Mouse (Mus musculus) limb, embryonic 12.5 days (tissue): Measurements from ENCODE around the gene Blvrb. TPM values are rescaled to one million over a fixed set of nuclear protein-coding genes. Genes with fewer than 3 reads are reported as not detected.

Experiments used
- ATAC-seq: fragments of 200-750 bp; cut with Nextera tagmentation; 2 replicates; pipeline ENCODE4 v1.8.0; 2017; ENCODE audit warnings: low read depth, moderate TSS enrichment; ENCODE audit not compliant: insufficient number of reproducible peaks, insufficient read depth, low FRiP score, low TSS enrichment
- H3K27ac ChIP-seq: fragments of 300-500 bp; sonication (generic); 2 replicates; pipeline ENCODE4 v1.5.1; 2016; ENCODE audit warnings: mild to moderate bottlenecking, moderate library complexity
- H3K27me3 ChIP-seq: fragments of 300-500 bp; sonication (generic); 2 replicates; pipeline ENCODE4 v1.6.1; 2016; ENCODE audit warnings: mild to moderate bottlenecking, moderate library complexity
- H3K36me3 ChIP-seq: fragments of 300-500 bp; sonication (generic); 2 replicates; pipeline ENCODE4 v1.6.1; 2016; ENCODE audit warnings: mild to moderate bottlenecking, moderate library complexity
- H3K4me1 ChIP-seq: fragments of 300-500 bp; sonication (generic); replicated peaks from 2 replicates; pipeline ENCODE4 v1.6.1; 2016
- H3K4me2 ChIP-seq: fragments of 300-500 bp; sonication (generic); 2 replicates; pipeline ENCODE4 v1.6.1; 2016; ENCODE audit warnings: mild to moderate bottlenecking, moderate library complexity
- H3K4me3 ChIP-seq: fragments of 300-500 bp; sonication (generic); replicated peaks from 2 replicates; pipeline ENCODE4 v1.5.1; 2016; ENCODE audit warnings: mild to moderate bottlenecking
- H3K9ac ChIP-seq: fragments of 300-500 bp; sonication (generic); replicated peaks from 2 replicates; pipeline ENCODE4 v1.6.1; 2016; ENCODE audit warnings: mild to moderate bottlenecking, moderate library complexity
- H3K9me3 ChIP-seq: fragments of 300-500 bp; sonication (generic); 2 replicates; pipeline ENCODE4 v1.6.1; 2016; ENCODE audit warnings: mild to moderate bottlenecking, moderate library complexity
- WGBS: fragments of 180-500 bp; shearing (Covaris S2); methylation state at CpG from one replicate; pipeline ENCODE4 v1.1.7; 2016; 5-methylcytosine and 5-hydroxymethylcytosine counted together
- polyA plus RNA-seq: library from polyadenylated mRNA; unstranded; fragments of >200 nt; fragmentation: Nextera tagmentation; extraction: Ambion mirVana; gene quantifications from 2 replicates; pipeline ENCODE4 v1.2.1, GENCODE M21; 2016

Blvrb gene
- polyA plus RNA-seq, 1 experiment from 2014 or later, result 34.1 TPM

GRCm38 (mm10) chr7:27451359-27451758 is 3.6 kb downstream of the Blvrb start:
- Histone ChIP-seq H3K9ac (no peak overlapping the region), H3K4me3 (no peak overlapping the region), H3K4me2 (no peak overlapping the region), H3K36me3 (no peaks in the 10 kb centered on the region), H3K9me3 (no peaks in the 10 kb centered on the region), H3K4me1 (peaks cover 18% of the 10 kb centered on the region), H3K27me3 (peaks cover 18% of the 10 kb centered on the region), H3K27ac (no peak overlapping the region)
- no peak for ATAC-seq
- WGBS, result 92% methylated on average over 2 of the region's 2 CpGs

DNA sequence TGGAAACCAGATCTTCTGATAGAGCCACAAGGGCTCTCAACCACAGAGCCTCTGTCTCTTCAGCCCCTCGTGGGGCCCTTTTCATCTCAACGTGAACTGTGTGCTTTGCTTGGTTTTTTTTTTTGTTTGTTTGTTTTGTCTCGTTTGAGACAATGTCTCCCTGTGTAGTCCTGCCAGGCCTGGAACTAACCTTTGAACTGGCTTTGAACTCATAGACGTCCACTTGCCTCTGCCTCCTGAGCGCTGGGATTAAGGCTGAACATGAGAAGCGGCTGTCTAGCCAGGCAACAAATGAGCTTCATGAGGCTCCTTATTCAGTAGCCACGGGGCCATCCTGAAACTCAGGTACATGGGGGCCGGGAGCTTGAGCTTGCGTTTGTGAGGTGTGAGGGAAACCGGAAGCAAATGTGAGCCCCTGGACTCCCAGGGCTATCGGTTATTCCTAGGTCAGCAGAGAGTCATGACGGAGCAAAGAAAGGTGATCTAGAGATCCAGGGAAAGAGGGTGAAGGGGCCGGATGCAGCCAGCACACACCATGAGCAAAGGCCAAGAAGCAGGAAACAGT is 4.5 kb downstream of the Blvrb start:
- ATAC-seq, result no peak
- no peak overlapping the region for H3K9ac ChIP-seq
- H3K4me3 ChIP-seq, result no peak overlapping the region
- 56% methylated on average over 13 of the region's 13 CpGs for WGBS
- no peaks in the 10 kb centered on the region for H3K36me3 ChIP-seq
- H3K4me1 ChIP-seq, result peaks cover 9% of the 10 kb centered on the region; the same call in 1 of the 2 replicates
- no peak overlapping the region for H3K27ac ChIP-seq
- H3K9me3 ChIP-seq, result no peaks in the 10 kb centered on the region
- no peak overlapping the region for H3K4me2 ChIP-seq
- H3K27me3 ChIP-seq, result peaks cover 8% of the 10 kb centered on the region

GRCm38 (mm10) chr7:27454461-27455121 is 6.8 kb downstream of the Blvrb start:
- Histone ChIP-seq H3K4me3 (no peak overlapping the region), H3K9me3 (no peaks in the 10 kb centered on the region)
- 80% methylated on average over 10 of the region's 10 CpGs for WGBS

DNA sequence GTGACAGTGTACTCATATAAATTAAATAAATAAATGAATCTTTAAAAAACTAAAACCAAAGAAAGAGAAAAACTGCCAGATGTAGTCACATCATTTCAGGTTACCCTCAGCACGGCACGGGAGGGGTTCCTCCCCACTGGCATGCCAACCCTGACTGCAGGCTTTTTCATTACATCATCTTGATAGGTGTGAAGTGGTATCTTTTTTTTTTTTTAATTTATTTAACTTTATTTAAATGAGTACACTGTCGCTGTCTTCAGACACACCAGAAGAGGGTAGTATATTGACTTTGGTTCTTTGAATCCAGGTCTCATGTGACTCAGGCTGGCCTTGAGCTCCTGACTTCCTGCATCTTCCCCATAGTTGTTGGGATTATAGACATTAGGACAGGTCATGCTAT is 7.5 kb downstream of the Blvrb start:
- no peak for ATAC-seq
- Histone ChIP-seq H3K4me3 (no peak overlapping the region), H3K27me3 (no peaks in the 10 kb centered on the region), H3K4me2 (no peak overlapping the region), H3K4me1 (no peaks in the 10 kb centered on the region), H3K9me3 (no peaks in the 10 kb centered on the region), H3K27ac (no peak overlapping the region), H3K9ac (no peak overlapping the region), H3K36me3 (no peaks in the 10 kb centered on the region)
- 91% methylated on average over 3 of the region's 3 CpGs for WGBS

More at GRCm38 (mm10) chr7:27454461-27455121, 6.8 kb downstream of the Blvrb start:
- no peak overlapping the region for H3K9ac ChIP-seq
- no peaks in the 10 kb centered on the region for H3K4me1 ChIP-seq
- no peaks in the 10 kb centered on the region for H3K27me3 ChIP-seq
- no peak overlapping the region for H3K27ac ChIP-seq
- H3K4me2 ChIP-seq, result no peak overlapping the region
- no peak for ATAC-seq
- H3K36me3 ChIP-seq, result no peaks in the 10 kb centered on the region

DNA sequence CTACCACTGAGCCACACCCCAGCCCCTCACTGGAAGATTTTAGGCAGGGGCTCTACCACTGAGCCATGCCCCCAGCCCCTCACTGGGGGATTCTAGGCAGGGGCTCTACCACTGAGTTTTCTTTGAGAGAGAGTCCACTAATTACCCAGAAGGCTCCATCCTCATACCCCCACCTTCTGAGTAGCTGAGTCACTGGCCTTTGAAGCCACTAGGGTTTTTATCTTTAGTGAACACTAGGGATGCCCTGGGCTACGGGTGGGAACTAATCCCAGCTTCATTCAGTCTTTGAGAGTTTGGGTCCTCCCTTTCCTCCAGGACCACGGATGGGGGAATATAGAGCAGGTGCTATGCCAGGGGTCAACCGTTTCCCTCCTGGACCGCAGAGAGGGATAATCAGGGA is 10.8 kb downstream of the Blvrb start:
- no peaks in the 10 kb centered on the region for H3K9me3 ChIP-seq
- H3K4me3 ChIP-seq, result no peak overlapping the region
- no peak overlapping the region for H3K4me2 ChIP-seq
- no peaks in the 10 kb centered on the region for H3K4me1 ChIP-seq
- H3K36me3 ChIP-seq, result no peaks in the 10 kb centered on the region
- WGBS, result 90% methylated on average over 4 of the region's 4 CpGs
- H3K27me3 ChIP-seq, result no peaks in the 10 kb centered on the region
- no peak overlapping the region for H3K9ac ChIP-seq
- H3K27ac ChIP-seq, result no peak overlapping the region
- ATAC-seq, result no peak

GRCm38 (mm10) chr7:27459640-27460039 is 11.9 kb downstream of the Blvrb start:
- Histone ChIP-seq H3K9ac (no peak overlapping the region), H3K4me2 (no peak overlapping the region), H3K4me1 (no peaks in the 10 kb centered on the region), H3K36me3 (no peaks in the 10 kb centered on the region), H3K27ac (no peak overlapping the region), H3K27me3 (no peaks in the 10 kb centered on the region), H3K4me3 (no peak overlapping the region), H3K9me3 (no peaks in the 10 kb centered on the region)
- no peak for ATAC-seq
- 91% methylated on average over 5 of the region's 5 CpGs for WGBS

DNA sequence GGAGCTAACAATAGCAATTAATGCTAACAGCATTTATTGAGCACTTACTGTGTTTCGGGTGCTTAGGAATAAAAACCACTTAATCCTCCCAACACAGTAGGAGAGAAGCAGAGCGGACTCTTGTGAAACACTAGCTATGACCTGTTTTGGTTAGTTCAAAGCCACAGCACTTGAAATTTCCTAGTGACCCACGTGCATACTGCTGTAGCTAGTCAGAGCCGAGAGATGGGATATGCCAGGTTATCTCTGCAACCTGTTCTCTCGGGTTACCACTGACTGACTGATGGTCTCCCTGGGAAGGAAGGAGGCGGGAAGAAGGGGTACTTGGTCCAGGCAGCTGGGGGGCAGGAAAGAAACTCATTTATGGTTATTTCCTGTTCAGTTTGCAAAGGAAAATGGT is 12.7 kb downstream of the Blvrb start:
- WGBS, result 80% methylated on average over 6 of the region's 6 CpGs
- no peaks in the 10 kb centered on the region for H3K36me3 ChIP-seq
- no peak for ATAC-seq
- no peak overlapping the region for H3K27ac ChIP-seq
- no peaks in the 10 kb centered on the region for H3K27me3 ChIP-seq
- no peak overlapping the region for H3K4me2 ChIP-seq
- H3K9me3 ChIP-seq, result no peaks in the 10 kb centered on the region
- H3K9ac ChIP-seq, result no peak overlapping the region
- H3K4me1 ChIP-seq, result no peaks in the 10 kb centered on the region
- no peak overlapping the region for H3K4me3 ChIP-seq

- ATAC-seq, result no peak
- WGBS, result 32% methylated on average over 4 of the region's 4 CpGs
- Histone ChIP-seq H3K27ac (no peak overlapping the region), H3K4me3 (no peak overlapping the region), H3K9ac (no peak overlapping the region), H3K9me3 (no peaks in the 10 kb centered on the region), H3K4me2 (no peak overlapping the region), H3K36me3 (no peaks in the 10 kb centered on the region), H3K4me1 (peaks cover 4% of the 10 kb centered on the region; the same call in 1 of the 2 replicates), H3K27me3 (no peaks in the 10 kb centered on the region)
Measured at GRCm38 (mm10) chr7:27467648-27468047, 19.9 kb downstream of the Blvrb start.

- H3K9me3 ChIP-seq, result no peaks in the 10 kb centered on the region
- H3K27me3 ChIP-seq, result no peaks in the 10 kb centered on the region
- no peak overlapping the region for H3K9ac ChIP-seq
- H3K4me3 ChIP-seq, result no peak overlapping the region
- no peak for ATAC-seq
- WGBS, result 90% methylated on average over 11 of the region's 11 CpGs
- H3K36me3 ChIP-seq, result peaks cover 11% of the 10 kb centered on the region
- H3K4me2 ChIP-seq, result no peak overlapping the region
- H3K4me1 ChIP-seq, result peaks cover 11% of the 10 kb centered on the region; the same call in 1 of the 2 replicates
- H3K27ac ChIP-seq, result no peak overlapping the region
Measured at GRCm38 (mm10) chr7:27471390-27472120, 23.8 kb downstream of the Blvrb start.

GRCm38 (mm10) chr7:27472596-27472995 is 24.8 kb downstream of the Blvrb start:
- H3K4me3 ChIP-seq, result peak overlapping the region; percentile 72
- no peak for ATAC-seq
- H3K27ac ChIP-seq, result peak overlapping the region; percentile 62
- H3K9me3 ChIP-seq, result no peaks in the 10 kb centered on the region
- 53% methylated on average over 7 of the region's 7 CpGs for WGBS
- H3K4me1 ChIP-seq, result peaks cover 11% of the 10 kb centered on the region; the same call in 1 of the 2 replicates
- H3K36me3 ChIP-seq, result peaks cover 20% of the 10 kb centered on the region
- no peak overlapping the region for H3K9ac ChIP-seq
- no peaks in the 10 kb centered on the region for H3K27me3 ChIP-seq
- peak overlapping the region; percentile 63 for H3K4me2 ChIP-seq

- Histone ChIP-seq H3K27me3 (no peaks in the 10 kb centered on the region), H3K36me3 (peaks cover 27% of the 10 kb centered on the region), H3K4me3 (peak within 1 kb of the TSS; percentile 72), H3K4me1 (peaks cover 13% of the 10 kb centered on the region; the same call in 1 of the 2 replicates), H3K27ac (peak within 1 kb of the TSS; percentile 93), H3K9me3 (no peaks in the 10 kb centered on the region), H3K4me2 (peak within 1 kb of the TSS; percentile 63), H3K9ac (peak within 1 kb of the TSS; percentile 57)
- peak; percentile 95 for ATAC-seq
- under 1% methylated on average over 36 of the region's 36 CpGs for WGBS
Measured at GRCm38 (mm10) chr7:27473156-27473834, 25.5 kb downstream of the Blvrb start, which contains the start of gene Sertad3. TSS of gene Sertad3 (plus strand) at chr7:27473768.
